In genomic region chr2:61578433-61578832, GRCm38 (mm10) we compare ENCODE assay signal across 8 mouse cellular contexts. TPM values are rescaled to one million over a fixed set of nuclear protein-coding genes. Genes with fewer than 3 reads are reported as not detected.
DNase-seq lines count a peak whose midpoint lies in the region; ATAC-seq and TF ChIP-seq lines count a peak whose summit lies in the region.

TSS of gene Tank (plus strand) at chr2:61578585.

- H3K36me3 ChIP-seq in embryonic facial prominence, embryonic 11.5 days (replicated peaks; ENCODE audit: control insufficient read depth, insufficient read depth, low read depth, low read length) = no peaks in the 10 kb centered on the region
- H3K36me3 ChIP-seq in heart, embryonic 10.5 days = no peaks in the 10 kb centered on the region
- H3K36me3 ChIP-seq in midbrain, embryonic 16.5 days (ENCODE audit: control insufficient read depth, insufficient read depth, low read length) = no peaks in the 10 kb centered on the region

- no peak for TF ChIP-seq CTCF in left cerebral cortex, adult 2 months (IDR thresholded peaks at IDR 0.05)

- no peaks in the 10 kb centered on the region for H3K27me3 ChIP-seq in embryonic facial prominence, embryonic 11.5 days (ENCODE audit: control insufficient read depth, insufficient read depth, low read length)
- H3K27me3 ChIP-seq in heart, embryonic 10.5 days (ENCODE audit: insufficient read depth, poor library complexity, severe bottlenecking) = no peaks in the 10 kb centered on the region
- H3K27me3 ChIP-seq in midbrain, embryonic 16.5 days (ENCODE audit: control insufficient read depth, insufficient read depth, low read depth, low read length) = no peaks in the 10 kb centered on the region

- H3K27ac ChIP-seq in left cerebral cortex, adult 2 months = no peak within 1 kb of the TSS
- no peak within 1 kb of the TSS for H3K27ac ChIP-seq in embryonic facial prominence, embryonic 11.5 days (replicated peaks; ENCODE audit: low read depth, low read length)
- H3K27ac ChIP-seq in heart, embryonic 10.5 days = no peak within 1 kb of the TSS
- no peak within 1 kb of the TSS for H3K27ac ChIP-seq in midbrain, embryonic 16.5 days (ENCODE audit: low read length)

- H3K9me3 ChIP-seq in embryonic facial prominence, embryonic 11.5 days (replicated peaks; ENCODE audit: control insufficient read depth, low read length) = no peaks in the 10 kb centered on the region
- H3K9me3 ChIP-seq in heart, embryonic 10.5 days = no peaks in the 10 kb centered on the region
- H3K9me3 ChIP-seq in midbrain, embryonic 16.5 days (replicated peaks; ENCODE audit: control insufficient read depth, low read length, poor library complexity, severe bottlenecking) = no peaks in the 10 kb centered on the region

- no peak within 1 kb of the TSS for H3K4me2 ChIP-seq in embryonic facial prominence, embryonic 11.5 days (ENCODE audit: low read depth, low read length)
- H3K4me2 ChIP-seq in midbrain, embryonic 16.5 days (ENCODE audit: low read length) = no peak within 1 kb of the TSS

- WGBS in embryonic facial prominence, embryonic 11.5 days = 82% methylated on average over 10 of the region's 10 CpGs
- WGBS in heart, embryonic 10.5 days = 81% methylated on average over 10 of the region's 10 CpGs
- WGBS in midbrain, embryonic 16.5 days = 92% methylated on average over 10 of the region's 10 CpGs

- H3K4me1 ChIP-seq in embryonic facial prominence, embryonic 11.5 days (ENCODE audit: control insufficient read depth, insufficient read depth, low read length) = no peaks in the 10 kb centered on the region
- H3K4me1 ChIP-seq in heart, embryonic 10.5 days = no peaks in the 10 kb centered on the region
- H3K4me1 ChIP-seq in midbrain, embryonic 16.5 days (ENCODE audit: control insufficient read depth, insufficient read depth, low read length) = no peaks in the 10 kb centered on the region

- no peak for ATAC-seq in embryonic facial prominence, embryonic 11.5 days (replicated peaks; ENCODE audit: insufficient number of reproducible peaks, low FRiP score, low TSS enrichment, low read depth)
- ATAC-seq in midbrain, embryonic 16.5 days = no peak

- no peak within 1 kb of the TSS for H3K4me3 ChIP-seq in left cerebral cortex, adult 2 months
- H3K4me3 ChIP-seq in embryonic facial prominence, embryonic 11.5 days (ENCODE audit: low read depth, low read length) = no peak within 1 kb of the TSS
- H3K4me3 ChIP-seq in heart, embryonic 10.5 days = no peak within 1 kb of the TSS
- no peak within 1 kb of the TSS for H3K4me3 ChIP-seq in midbrain, embryonic 16.5 days (ENCODE audit: low read depth, low read length)

- no peak within 1 kb of the TSS for H3K9ac ChIP-seq in embryonic facial prominence, embryonic 11.5 days (replicated peaks; ENCODE audit: low read length)
- no peak within 1 kb of the TSS for H3K9ac ChIP-seq in midbrain, embryonic 16.5 days (ENCODE audit: low read depth, low read length)

- no peak for DNase-seq in left cerebral cortex, adult 2 months (ENCODE audit: extremely low spot score in 1 of 2, low spot score in 2 of 2)
- no peak for DNase-seq in left cerebral cortex, adult 11 months (ENCODE audit: low spot score)
- DNase-seq in embryonic facial prominence, embryonic 11.5 days (ENCODE audit: low spot score) = no peak
- no peak for DNase-seq in heart, embryonic 10.5 days (ENCODE audit: low spot score)
- DNase-seq in layer of hippocampus, postnatal 36 days = no peak
- DNase-seq in urinary bladder, postnatal 36 days (ENCODE audit: low spot score in 2 of 2) = no peak
- DNase-seq in cerebellum, adult 8-10 months = no peak

- intact Hi-C loops in left cerebral cortex, adult 2 months (cut with DNase I) = no loop called here

RNA-seq across cellular contexts. Expression of gene Tank, which starts in this region (rescaled TPM):
- total RNA-seq in left cerebral cortex, adult 2 months (2021) = 10 to 100 TPM; 26.2 to 32.1 TPM
- polyA plus RNA-seq in embryonic facial prominence, embryonic 11.5 days (2014; fragmentation: Nextera tagmentation; extraction: Ambion mirVana) = 37.3 and 38.8 TPM in 2 replicates
- polyA plus RNA-seq in heart, embryonic 10.5 days (2016; fragmentation: Nextera tagmentation; extraction: Ambion mirVana) = 24.5 and 27.6 TPM in 2 replicates
- total RNA-seq in layer of hippocampus, postnatal 36 days (2021) = 10 to 100 TPM; 27.9 to 31.2 TPM
- polyA plus RNA-seq in midbrain, embryonic 16.5 days (2015; fragmentation: Nextera tagmentation; extraction: Ambion mirVana) = 30.5 and 34.8 TPM in 2 replicates
